Mouse (Mus musculus) embryonic fibroblast, embryonic 13.5 days (primary cell): ENCODE results near the gene Phb2.

ENCODE experiments used
- CTCF ChIP-seq: IDR thresholded peaks from 2 replicates; pipeline ENCODE4 v1.5.1; 2011; ENCODE audit warnings: mild to moderate bottlenecking, control low read depth, low read length, moderate library complexity, borderline replicate concordance; ENCODE audit not compliant: insufficient read depth
- POLR2A ChIP-seq: IDR thresholded peaks from 2 replicates; pipeline ENCODE4 v1.6.1; 2011; ENCODE audit warnings: low read depth, mild to moderate bottlenecking, control low read depth, low read length, moderate library complexity

- TF ChIP-seq CTCF (no peak), POLR2A (no peak)
These were observed 12.8 kb upstream of the Phb2 start for GRCm38 (mm10) chr6:124699366-124699765.
